Mouse (Mus musculus): ENCODE data around the gene Hsh2d. TPM values are rescaled to one million over a fixed set of nuclear protein-coding genes. Genes with fewer than 3 reads are reported as not detected.

Hsh2d gene
- total RNA-seq, 2 experiments from 2014 or later, result 0.51 TPM; not detected in 1

DNA sequence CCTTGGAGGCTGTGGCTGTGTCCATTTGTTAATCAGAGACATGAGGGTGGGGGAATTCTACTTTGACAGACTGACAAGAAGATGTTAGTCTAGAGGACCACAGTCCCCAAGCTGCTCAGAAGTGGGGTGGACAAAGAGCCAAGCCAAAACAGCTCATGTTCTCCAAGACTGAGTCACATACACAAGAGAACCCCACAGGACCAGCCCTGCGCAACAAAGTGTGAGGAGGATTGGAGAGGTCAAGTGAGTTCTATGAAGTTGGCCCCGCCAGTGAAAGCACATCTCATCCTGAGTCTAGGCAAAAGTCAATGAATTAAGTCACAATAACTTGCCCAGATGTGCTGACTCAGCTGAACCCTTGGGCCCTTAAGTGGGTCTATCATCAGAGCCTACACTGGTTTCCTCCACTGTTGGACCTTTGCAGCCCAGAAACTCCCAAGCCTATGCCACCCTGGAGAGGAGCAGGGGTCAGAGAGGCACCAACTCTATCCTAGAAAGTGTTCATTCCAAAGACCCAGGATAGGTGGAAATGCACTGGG lies 1.6 kb upstream of the Hsh2d start:
- peak in 1 of 2 experiments; percentile 14 for DNase-seq

DNA sequence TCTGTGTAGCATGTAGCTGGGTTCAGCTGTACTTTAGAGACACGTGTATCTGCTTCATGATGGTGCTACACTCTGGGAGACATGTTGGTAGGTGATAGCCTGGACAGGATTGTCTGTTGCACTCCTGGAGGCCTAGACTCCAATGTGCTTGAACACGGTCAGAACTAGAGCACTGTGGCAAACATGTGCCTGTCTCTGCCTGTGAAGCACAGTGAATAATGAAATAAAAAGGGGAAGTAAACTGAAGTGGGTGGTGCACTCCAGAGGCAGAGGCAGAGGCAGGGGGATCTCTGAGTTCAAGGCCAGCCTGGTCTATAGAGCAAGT lies 739 bp downstream of the Hsh2d start:
- DNase-seq, result no peak

DNA sequence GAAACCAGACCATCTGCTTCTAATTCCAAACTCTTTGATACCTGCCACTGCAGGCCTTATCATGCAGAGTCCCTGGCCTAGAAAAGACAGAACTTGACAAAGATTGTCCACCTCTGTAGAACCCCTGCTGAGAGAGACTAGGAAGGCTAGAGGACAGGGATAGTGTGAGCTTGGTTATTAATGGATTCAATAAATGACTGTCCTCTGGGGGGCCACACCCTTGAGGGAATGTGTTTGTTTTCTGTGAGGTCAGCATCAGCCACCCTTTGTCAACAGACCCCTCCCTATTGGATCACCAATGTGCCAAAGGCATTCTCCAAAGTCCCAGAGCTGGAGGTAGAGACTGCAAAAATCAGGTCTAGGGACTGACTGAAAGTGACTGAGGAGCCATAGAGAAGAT lies 2.6 kb downstream of the Hsh2d start:
- DNase-seq, result no peak

DNA sequence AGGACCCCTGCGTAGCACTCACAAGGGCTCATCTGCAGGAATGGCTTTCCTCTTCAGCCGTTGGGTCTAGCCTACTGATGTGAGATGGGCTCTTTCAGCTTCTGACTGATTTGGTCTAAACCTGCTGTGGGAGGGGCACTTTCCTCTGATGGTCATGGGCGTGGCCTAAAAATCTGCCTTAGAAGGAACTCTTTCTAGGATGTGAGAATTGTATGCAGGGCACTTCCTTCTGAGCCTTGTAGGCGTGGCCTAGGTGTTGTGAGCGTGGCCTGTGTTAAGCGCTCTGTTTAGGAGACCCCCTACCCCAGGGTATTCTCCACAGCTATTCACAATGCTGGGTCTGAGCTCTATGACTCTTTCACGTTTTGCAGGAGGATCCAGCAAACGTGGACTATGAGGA lies 8.6 kb downstream of the Hsh2d start:
- DNase-seq, result no peak

DNA sequence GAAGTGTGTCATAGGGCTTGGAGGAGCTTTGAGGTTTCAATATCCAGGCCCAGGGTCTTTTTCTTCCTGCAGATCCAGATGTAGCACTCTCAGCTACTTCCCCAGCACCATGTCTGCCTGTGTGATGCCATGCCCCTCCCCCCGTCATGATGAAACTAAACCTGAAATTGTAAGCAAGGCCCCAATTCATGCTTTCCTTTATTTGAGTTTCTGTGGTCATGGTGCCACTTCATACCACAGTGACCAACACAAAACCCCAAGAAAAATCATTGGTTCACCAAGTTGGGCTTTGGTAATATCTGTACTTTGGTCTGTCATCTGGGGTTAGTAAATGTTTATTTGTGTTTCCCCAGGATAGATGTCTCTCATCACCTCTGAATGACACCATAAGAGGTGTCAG lies 19.1 kb downstream of the Hsh2d start:
- no peak for DNase-seq

DNA sequence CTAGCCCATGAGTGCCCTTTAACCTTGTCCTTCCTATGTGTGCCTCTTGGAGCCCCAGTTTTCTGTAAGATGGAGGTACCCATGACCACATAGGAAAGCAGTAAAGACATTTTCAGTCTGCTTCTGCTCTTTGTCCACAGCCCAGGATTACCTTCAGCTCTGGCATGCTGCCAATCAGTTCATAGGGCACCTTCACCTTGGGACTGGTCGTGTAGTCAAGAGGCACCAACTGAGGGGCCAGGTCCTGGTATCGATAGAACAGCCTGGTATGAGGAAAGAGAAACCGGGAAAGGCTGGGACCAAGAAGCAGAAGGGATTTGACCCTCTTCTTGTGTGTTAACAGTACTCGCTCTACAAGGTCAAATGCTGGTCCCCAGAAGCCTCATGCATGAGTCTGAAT lies 20.8 kb downstream of the Hsh2d start:
- no peak for DNase-seq

DNA sequence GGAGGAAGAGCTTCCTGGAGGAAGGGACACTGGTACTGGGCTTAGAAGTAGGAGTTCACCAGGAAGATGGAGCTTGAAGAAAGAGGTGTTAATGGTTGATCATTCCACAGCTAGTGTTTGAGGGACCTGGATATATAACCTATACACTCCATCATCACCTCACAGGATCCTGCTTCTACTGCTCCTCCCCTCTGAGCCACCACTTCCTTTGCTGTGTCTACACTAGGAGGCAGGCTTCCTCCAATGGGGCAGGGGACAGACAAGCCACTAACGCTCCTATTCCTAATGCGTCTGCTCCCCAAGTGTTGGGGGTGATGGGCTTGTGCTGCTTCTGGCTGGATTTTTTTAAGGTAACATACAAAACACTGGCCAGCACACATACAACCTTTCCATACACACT lies 21.3 kb downstream of the Hsh2d start:
- DNase-seq, result no peak

DNA sequence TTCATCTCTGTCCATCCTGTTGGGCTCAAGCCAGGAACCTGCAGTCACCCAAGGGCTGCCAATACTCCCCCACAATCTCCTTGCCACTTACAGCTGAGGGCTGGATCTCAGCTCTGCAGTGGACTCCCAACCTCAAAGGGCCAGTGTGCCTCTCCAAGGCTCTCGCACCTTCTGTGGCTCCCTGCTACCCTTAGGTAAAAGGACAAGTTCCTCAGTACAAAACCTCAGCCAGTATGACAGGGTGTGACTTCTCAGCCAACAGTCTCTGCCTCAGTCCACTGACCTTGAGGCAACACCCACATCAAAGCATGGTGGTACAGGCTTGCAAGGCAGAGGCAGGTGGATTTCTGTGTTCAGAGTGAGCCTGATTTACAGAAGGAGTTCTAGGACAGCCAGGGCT lies 22.4 kb downstream of the Hsh2d start:
- DNase-seq, result no peak

DNA sequence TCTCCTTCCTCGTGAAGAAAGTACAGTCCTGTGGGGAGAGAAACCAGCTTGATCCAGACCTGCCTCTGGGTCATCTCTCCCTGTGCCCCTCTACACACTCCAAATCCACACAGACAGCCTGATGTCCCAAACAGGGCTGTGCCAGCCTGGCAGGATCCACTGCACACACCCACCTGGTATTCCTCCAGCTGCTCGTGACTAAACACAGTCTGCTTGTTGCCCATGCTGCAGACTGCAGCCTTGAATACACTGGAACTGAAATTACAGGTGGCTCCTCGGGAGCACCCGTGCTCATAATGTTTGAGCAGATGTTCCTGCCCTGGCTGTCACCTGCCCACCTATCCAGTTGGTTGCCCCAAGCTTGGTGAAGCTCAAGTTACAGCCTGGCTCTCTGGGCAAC lies 23.3 kb downstream of the Hsh2d start, which contains the start of gene Cib3:
Cib3 (minus strand) TSS at position 87 of the 400 bp plus-strand sequence.
- DNase-seq, result peak in 1 of 2 experiments; percentile 25

DNA sequence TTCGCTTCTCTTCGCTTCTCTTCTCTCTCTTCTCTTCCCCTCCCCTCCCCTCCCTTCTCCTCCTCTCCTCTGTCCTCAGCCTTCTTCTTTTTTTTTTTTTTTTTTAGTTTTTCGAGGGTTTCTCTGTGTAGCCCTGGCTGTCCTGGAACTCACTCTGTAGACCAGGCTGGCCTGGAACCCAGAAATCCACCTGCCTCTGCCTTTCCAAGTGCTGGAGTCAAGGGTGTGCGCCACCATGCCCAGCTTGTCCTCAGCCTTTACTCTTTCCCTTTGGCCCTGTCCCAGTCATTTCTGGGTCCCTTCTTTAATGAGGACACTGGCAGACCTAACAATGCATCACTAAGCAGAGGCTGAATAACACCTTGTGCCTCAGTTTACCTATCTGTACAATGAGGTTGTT lies 24.1 kb downstream of the Hsh2d start, which contains the start of gene Gm11034:
Gm11034 (minus strand) TSS at position 101 of the 400 bp plus-strand sequence.
- DNase-seq, result no peak

DNA sequence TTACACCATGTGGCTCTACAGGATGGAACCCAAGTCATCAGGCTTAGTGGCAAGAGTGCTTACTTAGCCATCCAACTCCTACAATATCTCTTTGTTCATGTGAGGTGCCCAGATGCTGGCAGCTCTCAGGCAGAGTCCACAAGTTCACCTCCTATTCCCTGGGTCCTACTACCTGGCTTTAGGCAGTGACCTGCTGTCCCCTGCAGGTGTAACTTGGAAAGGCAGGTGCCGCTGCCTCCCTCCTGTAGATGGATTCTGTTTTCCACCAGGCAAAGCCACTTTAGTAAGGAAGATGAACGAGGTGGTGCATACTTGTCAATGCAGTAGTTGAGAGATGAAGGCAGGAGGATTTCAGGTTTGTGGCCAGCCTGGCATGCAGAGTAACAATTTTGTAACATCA lies 25.6 kb downstream of the Hsh2d start:
- no peak for DNase-seq

DNA sequence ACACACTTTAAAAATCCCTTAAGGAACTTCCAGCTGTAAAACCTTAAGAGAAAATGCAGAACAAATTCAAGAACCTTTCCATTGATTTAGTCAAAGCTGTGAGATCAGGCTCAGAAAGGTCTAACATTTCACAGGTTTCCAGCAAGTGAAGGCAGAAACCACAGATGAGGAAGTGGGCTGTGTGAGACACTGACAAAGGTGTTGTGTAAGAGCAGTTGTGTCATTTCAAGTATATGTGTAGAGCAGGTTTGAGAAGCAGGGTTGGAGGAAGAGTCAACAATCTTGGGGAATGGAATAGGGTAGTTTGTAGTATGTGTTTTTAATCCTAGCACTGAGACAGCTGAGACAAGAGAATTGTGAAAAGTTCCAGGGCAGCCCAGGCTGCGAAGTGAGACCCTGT lies 26.4 kb downstream of the Hsh2d start:
- DNase-seq, result no peak

DNA sequence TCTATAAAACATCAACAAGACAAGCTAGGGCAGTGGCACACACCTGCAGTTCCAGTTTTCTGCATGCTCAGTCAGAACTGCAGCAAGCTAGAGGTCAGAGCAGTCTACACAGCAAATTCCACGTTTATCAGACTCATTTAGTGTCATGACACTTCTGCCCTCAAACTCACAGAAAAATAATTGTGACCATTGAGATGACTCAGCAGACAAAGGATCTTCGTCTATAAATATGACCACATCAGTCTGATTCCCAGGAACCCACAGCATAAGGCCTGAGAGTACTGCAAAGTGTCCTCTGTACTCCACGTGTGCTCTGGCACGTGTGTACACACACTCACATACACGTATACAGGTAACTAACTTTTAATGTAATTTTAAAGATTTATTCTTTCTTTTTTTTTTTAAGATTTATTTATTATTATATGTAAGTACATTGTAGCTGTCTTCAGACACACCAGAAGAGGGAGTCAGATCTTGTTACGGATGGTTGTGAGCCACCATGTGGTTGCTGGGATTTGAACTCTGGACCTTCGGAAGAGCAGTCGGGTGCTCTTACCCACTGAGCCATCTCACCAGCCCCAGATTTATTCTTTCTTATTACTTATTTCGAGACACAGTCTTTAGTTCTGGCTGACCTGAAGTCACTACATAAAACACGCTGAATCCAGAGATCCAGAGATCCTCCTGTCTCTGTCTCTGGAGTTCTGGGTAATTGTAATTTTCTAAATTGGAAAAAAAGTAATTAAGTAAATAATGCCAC lies 29.5 kb downstream of the Hsh2d start:
- DNase-seq, result no peak

DNA sequence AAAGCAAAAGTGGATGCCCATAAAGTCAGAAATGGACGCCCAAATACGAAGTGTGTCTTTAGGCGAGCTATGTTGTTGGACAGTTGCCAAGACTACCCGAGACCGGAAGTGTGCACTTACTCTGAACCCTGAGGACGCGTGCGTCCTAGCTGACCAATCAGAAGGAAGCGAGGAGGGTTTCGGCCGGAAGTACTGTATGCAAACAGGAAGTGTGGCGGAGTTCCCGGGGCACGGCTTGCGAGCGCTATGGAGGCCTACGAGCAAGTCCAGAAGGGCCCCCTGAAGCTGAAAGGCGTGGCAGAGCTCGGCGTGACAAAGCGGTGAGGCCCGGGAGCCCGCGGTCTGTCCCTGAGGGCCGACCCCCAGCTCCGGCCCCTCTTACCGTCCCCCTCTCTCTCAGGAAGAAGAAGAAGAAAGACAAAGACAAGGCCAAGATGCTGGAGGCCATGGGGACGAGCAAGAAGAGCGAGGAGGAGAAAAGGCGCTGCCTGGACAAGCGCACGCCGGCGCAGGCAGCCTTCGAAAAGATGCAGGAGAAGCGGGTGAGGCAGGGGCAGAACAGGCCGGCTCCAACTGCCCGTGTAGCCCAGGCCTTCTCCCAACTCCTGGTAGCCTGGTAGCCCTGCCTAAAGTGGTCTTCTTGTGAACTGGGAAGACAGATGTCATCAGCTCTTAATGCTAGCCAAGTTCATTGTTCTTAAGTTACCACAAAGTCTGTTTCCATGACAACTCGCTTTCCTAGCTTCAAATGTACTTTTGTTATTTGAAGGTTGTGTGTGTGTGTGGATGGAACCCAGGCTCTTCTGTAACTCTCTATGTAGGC lies 30.3 kb downstream of the Hsh2d start, which contains the start of gene Fam32a:
Fam32a (plus strand) TSS at position 190 of the 823 bp plus-strand sequence.
- peak; percentile 93 to 95 for DNase-seq

DNA sequence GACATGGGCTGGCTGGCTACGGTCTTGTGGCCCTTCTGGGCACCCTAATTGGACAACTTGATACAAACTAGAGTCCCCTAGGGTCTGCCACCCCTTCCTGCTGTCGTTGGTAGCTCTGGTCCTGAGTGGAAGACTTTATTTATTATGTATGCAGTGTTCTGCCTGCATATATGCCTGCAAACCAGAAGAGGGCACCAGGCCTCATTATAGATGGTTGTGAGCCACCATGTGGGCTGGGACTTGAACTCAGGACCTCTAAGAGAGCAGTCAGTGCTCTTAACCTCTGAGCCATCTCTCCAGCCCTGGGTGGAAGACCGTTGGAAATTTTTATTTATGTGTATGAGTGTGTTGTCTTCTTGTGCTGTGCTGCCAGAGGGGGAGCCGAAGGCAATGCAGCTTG lies 31.3 kb downstream of the Hsh2d start:
- no peak for DNase-seq

DNA sequence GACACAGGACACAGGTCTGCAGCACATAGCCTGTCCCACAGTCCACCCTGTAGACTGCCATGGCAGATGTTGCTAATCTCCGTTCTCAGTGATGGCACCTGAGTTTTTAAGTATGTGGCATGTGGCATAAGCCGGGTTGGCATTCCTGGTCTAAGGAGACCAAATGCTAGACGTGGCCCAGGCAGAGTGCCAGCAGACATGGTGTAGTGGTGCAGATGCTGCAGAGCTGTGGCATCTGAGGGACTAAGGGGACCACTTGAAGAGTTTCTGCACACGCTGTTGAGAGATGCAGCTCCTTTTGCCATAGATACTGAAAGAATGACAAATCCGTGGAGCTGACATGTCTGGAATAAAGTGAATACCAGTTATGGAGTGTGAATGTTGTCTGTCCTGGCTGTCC lies 33.2 kb downstream of the Hsh2d start:
- DNase-seq, result no peak

DNA sequence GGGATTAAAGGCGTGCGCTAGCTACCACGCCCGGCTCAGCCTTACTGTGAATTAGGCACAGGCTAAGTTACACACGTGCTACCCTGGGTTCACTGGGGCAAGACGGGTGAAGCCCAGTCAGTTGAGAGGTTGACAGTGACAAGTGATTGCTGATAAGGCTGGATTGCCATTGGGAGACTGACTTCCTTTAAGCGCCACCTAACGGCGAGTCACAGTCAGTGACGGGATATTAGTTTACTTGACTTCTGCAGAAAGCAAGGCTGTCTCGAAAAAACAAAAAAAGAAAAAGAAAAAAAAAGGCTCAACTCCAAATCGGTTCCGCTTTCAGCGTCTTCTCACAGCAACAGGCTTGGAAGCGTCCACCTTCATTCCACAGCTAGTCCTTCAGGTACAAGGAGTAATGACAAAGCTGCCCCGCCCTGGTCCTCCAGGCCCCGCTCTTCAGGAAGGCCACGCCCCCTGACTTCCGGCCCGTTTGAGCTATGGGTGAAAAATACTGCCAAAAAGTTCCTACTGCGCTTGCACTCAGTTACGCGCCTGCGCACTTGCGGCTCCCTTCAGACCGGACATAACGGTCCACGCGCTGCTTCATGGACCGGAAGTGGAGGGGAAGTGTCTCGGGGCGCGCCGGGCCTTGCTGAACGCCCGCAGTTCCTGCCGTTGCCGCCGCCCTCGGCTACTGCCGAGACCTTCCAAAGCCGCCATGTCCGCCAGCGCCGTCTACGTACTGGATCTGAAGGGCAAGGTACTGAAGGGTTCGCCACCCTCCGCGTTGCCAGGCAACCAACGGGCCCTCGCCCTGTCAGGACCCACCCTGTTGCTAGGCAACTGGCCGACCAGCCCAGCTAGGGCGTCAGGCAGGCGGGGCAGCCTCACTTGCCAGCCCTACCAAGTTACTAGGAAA lies 50.3 kb downstream of the Hsh2d start, which contains the start of gene Ap1m1:
Ap1m1 (plus strand) TSS at position 520 of the 904 bp plus-strand sequence.
- peak; percentile 98 to 99 for DNase-seq

DNA sequence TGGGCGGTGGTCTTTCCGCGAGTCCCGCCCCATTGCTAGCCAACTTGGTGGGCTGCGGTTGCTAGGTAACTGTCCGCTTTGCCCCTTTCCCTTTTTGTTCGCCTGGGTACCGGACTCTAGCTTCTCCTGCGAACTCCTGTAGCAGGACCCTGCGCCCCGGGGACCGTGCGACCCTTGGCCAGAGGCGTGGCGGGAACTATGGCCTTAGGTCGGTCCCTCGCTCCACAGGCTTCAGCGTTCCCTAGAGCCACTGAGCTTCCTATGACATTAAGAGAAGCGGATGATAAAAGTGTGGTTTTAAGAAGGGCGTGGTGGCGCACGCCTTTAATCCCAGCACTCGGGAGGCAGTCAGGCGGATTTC lies 50.9 kb downstream of the Hsh2d start:
- DNase-seq, result no peak

DNA sequence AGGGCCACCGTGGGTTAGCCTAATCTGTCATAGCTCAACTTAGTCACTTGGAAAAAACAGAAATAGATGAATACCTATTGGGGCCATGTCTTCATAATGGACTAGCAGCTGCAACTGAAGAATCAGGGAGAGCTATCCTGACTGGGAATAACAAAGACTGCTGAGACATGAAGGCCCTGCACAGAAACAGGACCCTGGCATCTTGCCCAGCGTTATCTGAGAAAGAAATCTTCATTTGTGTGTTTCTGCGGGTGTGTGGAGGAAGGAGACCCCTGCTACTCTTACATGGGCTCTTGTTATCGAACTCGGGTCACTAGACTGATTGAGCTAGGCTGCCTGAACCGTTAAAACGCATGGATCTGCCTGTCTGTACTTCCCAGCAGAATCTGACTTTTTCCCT lies 51.5 kb downstream of the Hsh2d start:
- no peak for DNase-seq

DNA sequence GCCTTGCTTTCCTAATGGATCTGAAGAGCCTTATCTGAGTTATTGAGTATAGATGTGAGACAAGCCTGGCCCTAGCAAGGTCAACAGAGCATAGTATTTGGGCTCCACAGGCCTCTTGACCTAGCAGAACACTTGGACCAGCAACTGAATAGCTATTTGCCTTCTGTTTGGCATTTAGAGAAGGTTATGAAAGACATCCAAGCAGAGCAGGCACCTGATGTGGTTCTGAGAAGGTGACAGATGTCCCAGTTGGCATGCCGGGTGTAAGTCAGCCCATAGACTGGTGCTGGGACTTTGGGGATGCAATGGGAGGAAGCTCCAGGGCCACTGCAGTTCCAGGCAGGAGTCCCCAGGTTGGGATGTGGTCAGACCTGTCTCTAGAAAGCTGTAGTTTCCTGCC lies 52.8 kb downstream of the Hsh2d start:
- peak; percentile 34 to 61 for DNase-seq

DNA sequence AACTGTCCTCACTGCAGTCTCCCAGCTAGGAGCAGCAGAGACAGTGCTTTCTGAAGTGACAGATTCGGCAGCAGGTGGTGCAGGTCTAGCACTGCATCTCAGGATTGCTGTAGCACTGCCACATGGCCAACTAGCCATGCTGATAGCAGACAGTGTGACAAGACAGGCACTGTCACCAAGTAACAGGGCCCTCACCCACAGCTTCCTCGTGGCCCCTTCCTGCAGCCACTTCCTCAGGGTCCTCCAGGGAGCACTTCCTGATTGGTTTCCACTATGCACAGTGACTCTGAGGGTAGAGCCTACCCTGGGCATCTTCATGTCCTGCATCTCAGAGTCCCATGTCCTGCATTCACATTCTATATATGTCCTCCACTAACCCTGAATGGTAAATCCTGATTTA lies 55.2 kb downstream of the Hsh2d start:
- DNase-seq, result peak in 1 of 2 experiments; percentile 38
